ENCODE assay signal across 37 mouse cellular contexts in the genomic region with DNA sequence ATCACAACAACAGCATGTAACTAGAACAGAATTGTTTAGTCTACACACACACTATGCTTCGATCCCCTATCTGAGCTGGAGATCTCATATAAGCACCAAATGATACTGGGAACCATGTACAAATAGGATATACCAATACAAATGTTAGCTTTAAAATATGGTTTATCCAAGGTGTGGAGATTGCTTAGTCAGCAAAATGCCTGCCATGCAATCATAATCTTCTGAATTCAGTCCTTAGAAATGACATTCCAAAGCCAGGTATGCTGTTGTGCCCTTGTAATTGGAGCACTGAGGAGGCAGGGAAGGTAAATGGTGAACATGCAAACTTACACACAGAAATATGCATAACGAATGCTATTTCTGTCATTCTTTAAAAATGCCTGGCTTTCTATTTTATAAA. TPM values are rescaled to one million over a fixed set of nuclear protein-coding genes. Genes with fewer than 3 reads are reported as not detected.
"Had no signal": no experiment of that assay in that cellular context is flagged by ENCODE, and none has a peak within 500 bp of the region (broad histone marks: within the 10 kb centered on the region; RNA-seq: fewer than 3 reads in every experiment).

No protein-coding gene starts in this region.

- ATAC-seq: hindbrain, embryonic 16.5 days; hindbrain, postnatal 0 days; inflammation-experienced regulatory T-cells, adult 6 months; intestine, embryonic 15.5 days; intestine, embryonic 16.5 days; intestine, postnatal 0 days had no signal

- H3K36me3 ChIP-seq: heart, embryonic 10.5 days; heart, embryonic 12.5 days; heart, embryonic 13.5 days; heart, embryonic 15.5 days; hindbrain, embryonic 10.5 days; hindbrain, embryonic 12.5 days; hindbrain, embryonic 13.5 days; hindbrain, embryonic 15.5 days; intestine, embryonic 15.5 days; kidney, embryonic 15.5 days had no signal

- DNase-seq: heart, postnatal 10 days; heart, postnatal 14 days; heart, postnatal 36 days; heart, postnatal 4 days; kidney, adult 11 months; kidney, adult 18-20 months; kidney, adult 2 months; kidney, adult 8-10 months; kidney, adult 9 months; kidney, postnatal 10 days; kidney, postnatal 14 days; kidney, postnatal 25 days; kidney, postnatal 36 days; kidney, postnatal 4 days; layer of hippocampus, adult 9-11 months; layer of hippocampus, postnatal 36 days had no signal

- H3K27me3 ChIP-seq: heart, embryonic 12.5 days; heart, embryonic 13.5 days; heart, embryonic 15.5 days; hindbrain, embryonic 12.5 days; hindbrain, embryonic 13.5 days; hindbrain, embryonic 15.5 days; intestine, embryonic 15.5 days; kidney, embryonic 15.5 days had no signal

- H3K9ac ChIP-seq: heart, embryonic 12.5 days; heart, embryonic 13.5 days; heart, embryonic 15.5 days; hindbrain, embryonic 12.5 days; hindbrain, embryonic 13.5 days; hindbrain, embryonic 14.5 days; hindbrain, embryonic 15.5 days; intestine, embryonic 15.5 days; kidney, embryonic 15.5 days had no signal

- H3K4me2 ChIP-seq: heart, embryonic 11.5 days; heart, embryonic 12.5 days; heart, embryonic 13.5 days; heart, embryonic 15.5 days; hindbrain, embryonic 12.5 days; hindbrain, embryonic 13.5 days; hindbrain, embryonic 14.5 days; hindbrain, embryonic 15.5 days; intestine, embryonic 15.5 days; kidney, embryonic 15.5 days had no signal

- H3K4me1 ChIP-seq: heart, embryonic 10.5 days; heart, embryonic 12.5 days; heart, embryonic 13.5 days; heart, embryonic 15.5 days; hindbrain, embryonic 10.5 days; hindbrain, embryonic 12.5 days; hindbrain, embryonic 13.5 days; hindbrain, embryonic 15.5 days; intestine, embryonic 15.5 days; kidney, embryonic 15.5 days had no signal

- H3K4me3 ChIP-seq: heart, embryonic 10.5 days; heart, embryonic 12.5 days; heart, embryonic 13.5 days; heart, embryonic 15.5 days; hindbrain, embryonic 10.5 days; hindbrain, embryonic 12.5 days; hindbrain, embryonic 13.5 days; hindbrain, embryonic 15.5 days; intestine, embryonic 15.5 days; kidney, embryonic 15.5 days; layer of hippocampus, adult 2 months; left cerebral cortex, adult 2 months had no signal

- H3K27ac ChIP-seq: heart, embryonic 10.5 days; heart, embryonic 13.5 days; heart, embryonic 15.5 days; hindbrain, embryonic 10.5 days; hindbrain, embryonic 12.5 days; hindbrain, embryonic 13.5 days; hindbrain, embryonic 14.5 days; hindbrain, embryonic 15.5 days; hindbrain, postnatal 0 days; intestine, embryonic 15.5 days; kidney, embryonic 15.5 days; kidney, postnatal 0 days; layer of hippocampus, adult 2 months; left cerebral cortex, adult 2 months had no signal

- H3K9me3 ChIP-seq: heart, embryonic 10.5 days; heart, embryonic 12.5 days; heart, embryonic 13.5 days; heart, embryonic 15.5 days; hindbrain, embryonic 10.5 days; hindbrain, embryonic 12.5 days; hindbrain, embryonic 13.5 days; hindbrain, embryonic 15.5 days; intestine, embryonic 15.5 days; kidney, embryonic 15.5 days had no signal

RNA-seq across cellular contexts. Expression of a gene that starts 54.0 kb away (rescaled TPM):
- total RNA-seq: hematopoietic stem cell, adult 5-6 weeks had no signal
